Mouse (Mus musculus) hindbrain, embryonic 12.5 days (tissue): Measurements from ENCODE around the gene Hspa12a. TPM values are rescaled to one million over a fixed set of nuclear protein-coding genes. Genes with fewer than 3 reads are reported as not detected.

Source experiments
- ATAC-seq: fragments of 200-750 bp; cut with Nextera tagmentation; 2 replicates; pipeline ENCODE4 v1.8.0; 2017; ENCODE audit warnings: moderate TSS enrichment; ENCODE audit not compliant: low FRiP score
- H3K27ac ChIP-seq: fragments of 300-500 bp; sonication (generic); 2 replicates; pipeline ENCODE4 v1.5.1; 2016; ENCODE audit warnings: mild to moderate bottlenecking
- H3K27me3 ChIP-seq: fragments of 300-500 bp; sonication (generic); 2 replicates; pipeline ENCODE4 v1.6.1; 2016; ENCODE audit warnings: mild to moderate bottlenecking
- H3K36me3 ChIP-seq: fragments of 300-500 bp; sonication (generic); 2 replicates; pipeline ENCODE4 v1.6.1; 2016; ENCODE audit warnings: mild to moderate bottlenecking
- H3K4me1 ChIP-seq: fragments of 300-500 bp; sonication (generic); 2 replicates; pipeline ENCODE4 v1.6.1; 2016
- H3K4me2 ChIP-seq: fragments of 300-500 bp; sonication (generic); replicated peaks from 2 replicates; pipeline ENCODE4 v1.6.1; 2016; ENCODE audit warnings: mild to moderate bottlenecking
- H3K4me3 ChIP-seq: fragments of 300-500 bp; sonication (generic); 2 replicates; pipeline ENCODE4 v1.5.1; 2016; ENCODE audit warnings: mild to moderate bottlenecking
- H3K9ac ChIP-seq: fragments of 300-500 bp; sonication (generic); 2 replicates; pipeline ENCODE4 v1.6.1; 2016; ENCODE audit warnings: mild to moderate bottlenecking, moderate library complexity
- H3K9me3 ChIP-seq: fragments of 300-500 bp; sonication (generic); replicated peaks from 2 replicates; pipeline ENCODE4 v1.6.1; 2016; ENCODE audit warnings: mild to moderate bottlenecking
- WGBS: fragments of 180-500 bp; shearing (Covaris S2); methylation state at CpG from one replicate; pipeline ENCODE4 v1.1.7; 2016; 5-methylcytosine and 5-hydroxymethylcytosine counted together
- microRNA-seq: library from miRNA; unstranded; fragments of <30 nt; microRNA quantifications from one replicate; pipeline ENCODE4, GENCODE M21; 2017
- polyA plus RNA-seq: library from polyadenylated mRNA; unstranded; fragments of >200 nt; fragmentation: Nextera tagmentation; extraction: Ambion mirVana; gene quantifications from 2 replicates; pipeline ENCODE4 v1.2.1, GENCODE M21; 2016

Gene Hspa12a
- polyA plus RNA-seq, 1 experiment from 2014 or later = 42.9 TPM

- Histone ChIP-seq H3K9ac (no peak within 1 kb of the TSS), H3K27ac (no peak within 1 kb of the TSS), H3K4me2 (no peak within 1 kb of the TSS), H3K27me3 (peaks cover 3% of the 10 kb centered on the region; the same call in 1 of the 2 replicates), H3K36me3 (no peaks in the 10 kb centered on the region), H3K4me1 (no peaks in the 10 kb centered on the region; the same call in 1 of the 2 replicates), H3K9me3 (no peaks in the 10 kb centered on the region), H3K4me3 (no peak within 1 kb of the TSS)
- no peak for ATAC-seq
- WGBS = 62% methylated on average over 9 of the region's 9 CpGs
These were observed 184.0 kb downstream of the Hspa12a start, which contains the start of gene Pnliprp2 for GRCm38 (mm10) chr19:58759423-58759822. Gene Pnliprp2, plus strand, starts transcription at chr19:58759719.

GRCm38 (mm10) chr19:58758871-58759270 lies 184.6 kb downstream of the Hspa12a start:
- no peaks in the 10 kb centered on the region; the same call in 1 of the 2 replicates for H3K4me1 ChIP-seq
- no peak overlapping the region for H3K4me3 ChIP-seq
- 89% methylated on average over 4 of the region's 4 CpGs for WGBS
- H3K9me3 ChIP-seq = no peaks in the 10 kb centered on the region
- no peak overlapping the region for H3K4me2 ChIP-seq
- no peak overlapping the region for H3K9ac ChIP-seq
- ATAC-seq = no peak
- peaks cover 3% of the 10 kb centered on the region; the same call in 1 of the 2 replicates for H3K27me3 ChIP-seq
- no peak overlapping the region for H3K27ac ChIP-seq
- no peaks in the 10 kb centered on the region for H3K36me3 ChIP-seq

- 57% methylated on average over 2 of the region's 2 CpGs for WGBS
- Histone ChIP-seq H3K27ac (no peak overlapping the region), H3K4me3 (no peak overlapping the region), H3K4me2 (no peak overlapping the region), H3K36me3 (no peaks in the 10 kb centered on the region), H3K9ac (no peak overlapping the region), H3K4me1 (no peaks in the 10 kb centered on the region), H3K27me3 (no peaks in the 10 kb centered on the region), H3K9me3 (no peaks in the 10 kb centered on the region)
- ATAC-seq = no peak
These were observed 191.9 kb downstream of the Hspa12a start for GRCm38 (mm10) chr19:58751504-58751903.

GRCm38 (mm10) chr19:58750822-58751221 lies 192.6 kb downstream of the Hspa12a start:
- H3K4me3 ChIP-seq = no peak overlapping the region
- no peak overlapping the region for H3K27ac ChIP-seq
- no peaks in the 10 kb centered on the region for H3K27me3 ChIP-seq
- no peak overlapping the region for H3K9ac ChIP-seq
- no peaks in the 10 kb centered on the region for H3K36me3 ChIP-seq
- H3K4me2 ChIP-seq = no peak overlapping the region
- no peaks in the 10 kb centered on the region for H3K9me3 ChIP-seq
- WGBS = 81% methylated on average over 2 of the region's 2 CpGs
- ATAC-seq = no peak
- H3K4me1 ChIP-seq = no peaks in the 10 kb centered on the region

GRCm38 (mm10) chr19:58747498-58748000 lies 195.9 kb downstream of the Hspa12a start:
- no peaks in the 10 kb centered on the region for H3K9me3 ChIP-seq
- H3K4me2 ChIP-seq = no peak overlapping the region
- H3K27me3 ChIP-seq = no peaks in the 10 kb centered on the region
- H3K4me3 ChIP-seq = no peak overlapping the region
- WGBS = 88% methylated on average over 9 of the region's 9 CpGs
- H3K9ac ChIP-seq = no peak overlapping the region
- ATAC-seq = no peak
- H3K36me3 ChIP-seq = no peaks in the 10 kb centered on the region
- no peaks in the 10 kb centered on the region for H3K4me1 ChIP-seq
- no peak overlapping the region for H3K27ac ChIP-seq

Small RNAs within 50 kb of the gene (microRNA-seq; reads per million reads assigned to microRNA genes)
- gene Mir3086 = 2.4 reads per million

Other genes with a start within 250 kb of the Hspa12a start
- not detected in 2 replicates for gene Pnliprp1, start 214.8 kb downstream of the Hspa12a start, polyA plus RNA-seq
- gene Pnliprp2, start 183.9 kb downstream of the Hspa12a start, polyA plus RNA-seq = not detected in 2 replicates
- not detected in 2 replicates for gene 1700019N19Rik, start 149.2 kb downstream of the Hspa12a start, polyA plus RNA-seq
- 1.3 and 1.6 TPM in 2 replicates for gene Eno4, start 229 bp downstream of the Hspa12a start, polyA plus RNA-seq
- 8.0 and 8.9 TPM in 2 replicates for gene Shtn1, start 132.4 kb upstream of the Hspa12a start, polyA plus RNA-seq
- not detected in 2 replicates for gene Vax1, start 226.4 kb upstream of the Hspa12a start, polyA plus RNA-seq